Mouse (Mus musculus) urinary bladder, postnatal 25 days (tissue): ENCODE results near the gene Ddhd1.

Source experiments
- DNase-seq: peaks from one replicate; pipeline ENCODE4 v3.0.0; 2022; ENCODE audit warnings: low spot score

Gene Ddhd1

GRCm38 (mm10) chr14:45644786-45645185, 13.2 kb downstream of the Ddhd1 start:
- DNase-seq = no peak

GRCm38 (mm10) chr14:45644202-45644601, 13.7 kb downstream of the Ddhd1 start:
- DNase-seq = no peak

DNA sequence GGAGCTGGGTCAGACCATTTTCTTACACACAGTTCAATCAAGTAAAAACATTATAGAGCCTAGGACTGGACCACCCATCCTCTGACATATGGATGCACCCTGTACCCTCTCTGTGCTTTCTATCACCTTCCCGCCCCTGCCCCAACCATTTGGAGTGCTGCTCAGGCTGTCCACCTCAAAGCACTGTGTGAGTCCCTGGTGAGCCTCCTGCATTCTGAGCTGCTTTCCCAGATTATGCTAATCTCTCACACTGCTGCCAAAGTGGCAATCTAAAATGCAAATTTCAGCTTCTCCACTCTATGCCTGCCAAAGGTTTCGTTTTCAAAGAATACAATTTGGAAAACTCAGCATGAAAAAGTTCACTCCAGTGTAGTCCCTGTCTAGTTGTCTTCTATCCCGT, 14.5 kb downstream of the Ddhd1 start:
- no peak for DNase-seq

DNA sequence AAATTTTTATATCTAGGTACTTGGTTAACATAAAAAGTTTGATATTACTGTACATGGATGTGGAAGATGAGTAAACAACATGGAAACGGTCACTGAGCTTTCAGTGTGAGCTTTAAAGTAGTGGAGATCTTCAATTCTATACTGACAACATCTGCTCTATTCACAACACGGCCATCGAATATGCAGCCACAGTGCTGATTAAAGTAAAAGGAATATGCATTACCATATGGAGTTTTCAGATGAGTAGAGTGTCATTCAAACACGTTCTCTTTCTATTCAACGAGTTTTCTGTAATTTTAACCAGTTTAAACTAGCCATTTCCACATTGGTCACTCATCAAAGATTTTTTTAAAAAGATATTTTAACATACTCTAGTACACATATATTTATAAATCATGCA, 15.1 kb downstream of the Ddhd1 start:
- no peak for DNase-seq

GRCm38 (mm10) chr14:45642217-45642616, 15.7 kb downstream of the Ddhd1 start:
- DNase-seq = no peak

- no peak for DNase-seq
Measured at GRCm38 (mm10) chr14:45638717-45639116, 19.2 kb downstream of the Ddhd1 start.

GRCm38 (mm10) chr14:45635496-45635895, 22.4 kb downstream of the Ddhd1 start:
- DNase-seq = no peak

GRCm38 (mm10) chr14:45632756-45633537, 25.0 kb downstream of the Ddhd1 start:
- no peak for DNase-seq

DNA sequence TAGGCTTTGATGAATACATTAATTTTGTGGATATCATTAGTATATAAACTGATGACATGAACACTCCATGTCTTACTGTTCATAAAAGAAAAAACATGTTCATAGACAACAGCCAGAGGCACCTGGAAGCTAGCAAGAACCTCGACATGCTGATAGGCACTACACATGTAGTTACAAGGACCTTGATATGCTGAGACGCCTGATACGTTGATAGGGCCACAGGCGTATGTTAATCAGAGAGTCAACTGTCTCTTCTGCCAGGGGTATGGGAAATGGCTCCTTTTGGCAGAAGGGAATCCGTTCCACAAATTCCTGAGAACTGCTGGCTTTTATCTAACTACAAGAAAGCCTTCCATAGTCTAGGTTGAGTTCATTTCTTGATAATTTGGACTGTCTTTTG, 27.4 kb downstream of the Ddhd1 start:
- DNase-seq = no peak

DNA sequence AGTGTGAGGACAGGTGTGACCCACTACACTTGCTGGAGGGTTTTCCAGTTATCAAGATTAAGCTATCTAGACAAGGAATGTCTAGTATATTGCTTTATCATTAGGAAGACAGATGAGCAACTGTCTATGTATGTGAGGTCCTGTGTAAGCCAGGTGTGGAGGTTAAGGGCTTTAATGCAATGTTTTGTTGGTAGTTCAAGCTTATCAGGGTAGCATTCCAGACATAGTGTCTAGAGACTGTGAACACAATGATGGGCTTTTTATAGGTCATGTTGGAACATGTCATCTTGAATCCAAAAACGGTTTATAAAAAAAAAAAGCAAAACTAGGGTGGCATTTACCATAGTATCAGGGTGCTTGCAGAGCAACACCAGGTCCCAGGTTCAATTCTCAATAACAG, 28.0 kb downstream of the Ddhd1 start:
- no peak for DNase-seq

- DNase-seq = no peak
Measured at GRCm38 (mm10) chr14:45618351-45618750, 39.6 kb downstream of the Ddhd1 start.

DNA sequence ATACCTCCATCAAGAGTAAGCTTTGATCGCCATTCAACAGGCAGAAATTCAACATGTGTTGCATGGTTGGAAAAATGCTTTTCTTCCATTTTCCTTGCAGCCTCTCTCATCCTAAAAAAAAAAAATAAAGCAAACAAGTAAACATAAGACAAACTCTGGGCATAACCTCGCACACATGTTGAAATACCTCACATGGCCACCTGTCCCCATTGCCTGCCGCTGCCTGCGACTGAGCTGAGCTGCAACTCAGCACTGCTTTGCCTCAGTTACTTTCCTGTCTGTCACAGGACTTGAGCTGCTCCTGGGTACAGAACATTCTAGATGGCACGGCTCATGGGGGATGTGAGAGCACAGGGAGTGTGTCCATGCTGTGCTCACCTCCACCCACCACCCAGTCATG, 41.4 kb downstream of the Ddhd1 start:
- no peak for DNase-seq

DNA sequence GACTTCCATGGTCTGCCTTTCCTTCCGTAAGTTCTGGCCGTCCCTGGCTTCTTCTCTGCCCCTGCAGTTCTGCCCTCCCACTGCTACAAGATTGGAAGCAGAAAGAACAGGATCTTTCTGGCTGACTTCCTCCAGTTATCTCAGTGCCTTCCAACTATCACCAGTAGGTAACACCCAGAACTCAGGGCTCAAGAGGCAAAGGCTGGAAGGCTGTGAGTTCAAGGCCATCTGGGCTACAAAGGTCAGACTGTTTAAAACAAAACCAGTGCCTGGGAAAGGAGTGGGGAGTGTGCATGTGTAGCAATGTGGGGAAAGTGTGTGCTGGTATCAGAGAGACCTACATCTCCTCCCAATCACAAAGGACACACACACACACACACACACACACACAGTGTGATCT, 42.2 kb downstream of the Ddhd1 start:
- DNase-seq = no peak

- no peak for DNase-seq
Measured at GRCm38 (mm10) chr14:45614822-45615221, 43.1 kb downstream of the Ddhd1 start.

- DNase-seq = no peak
Measured at GRCm38 (mm10) chr14:45614406-45614805, 43.5 kb downstream of the Ddhd1 start.

- DNase-seq = no peak
Measured at GRCm38 (mm10) chr14:45611654-45612053, 46.3 kb downstream of the Ddhd1 start.

DNA sequence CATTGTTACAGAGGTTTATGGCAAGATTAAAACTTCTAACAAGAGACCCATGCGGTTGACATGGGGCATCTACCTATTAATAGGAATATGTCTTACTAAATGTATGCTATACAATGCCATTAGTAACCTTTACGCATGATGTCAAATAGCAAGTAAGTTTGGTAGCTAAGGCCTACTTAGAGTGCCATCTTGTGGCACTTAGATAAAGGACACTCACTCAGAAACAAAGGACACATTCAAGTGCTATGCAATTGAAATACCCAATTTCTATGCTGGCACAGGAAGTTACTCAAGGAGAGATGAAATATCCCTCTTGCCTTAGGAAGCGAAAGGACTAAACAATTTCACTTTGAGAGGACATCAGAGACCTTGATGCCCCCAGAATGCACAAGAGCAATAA, 55.9 kb downstream of the Ddhd1 start:
- DNase-seq = no peak

- DNase-seq = no peak
Measured at GRCm38 (mm10) chr14:45600587-45600986, 57.4 kb downstream of the Ddhd1 start.

- no peak for DNase-seq
Measured at GRCm38 (mm10) chr14:45597855-45598254, 60.1 kb downstream of the Ddhd1 start.

DNA sequence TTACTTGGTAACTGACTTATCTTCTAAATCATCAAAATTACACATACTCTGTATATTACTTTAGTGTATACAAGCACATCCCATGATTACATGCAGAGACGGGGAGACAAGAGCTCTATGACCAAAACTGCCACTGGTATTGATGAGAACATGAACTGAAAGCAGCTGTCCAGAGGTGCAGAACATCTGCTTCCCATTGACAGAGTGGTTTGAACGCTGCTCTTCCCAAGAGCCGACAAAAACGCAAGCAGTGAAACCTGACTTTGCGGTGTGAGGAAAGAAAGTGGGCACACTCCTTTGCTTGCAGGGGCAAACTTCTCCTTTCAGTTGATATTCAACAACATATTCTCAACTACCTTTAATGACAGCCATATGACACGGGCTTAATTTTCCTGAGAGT, 64.7 kb downstream of the Ddhd1 start:
- no peak for DNase-seq

DNA sequence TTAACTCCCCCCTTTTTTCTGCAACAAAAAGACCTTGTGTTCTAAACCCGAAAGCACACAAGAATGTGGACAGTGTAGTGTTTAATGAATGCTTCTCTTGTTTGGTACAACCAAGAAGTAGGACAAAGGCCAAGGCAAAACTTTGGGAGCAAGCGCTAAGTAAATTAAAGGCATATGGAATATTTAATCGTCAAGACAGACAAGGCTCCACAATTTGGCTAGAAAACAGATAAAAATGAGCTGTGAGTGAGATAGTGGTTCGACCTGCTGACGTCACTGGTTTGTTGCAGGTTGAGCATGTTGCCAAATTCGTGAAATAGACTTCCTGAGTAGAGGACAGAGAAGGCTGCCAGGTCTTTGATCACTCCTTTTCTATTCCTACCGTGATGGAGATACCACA, 69.5 kb downstream of the Ddhd1 start:
- no peak for DNase-seq

DNA sequence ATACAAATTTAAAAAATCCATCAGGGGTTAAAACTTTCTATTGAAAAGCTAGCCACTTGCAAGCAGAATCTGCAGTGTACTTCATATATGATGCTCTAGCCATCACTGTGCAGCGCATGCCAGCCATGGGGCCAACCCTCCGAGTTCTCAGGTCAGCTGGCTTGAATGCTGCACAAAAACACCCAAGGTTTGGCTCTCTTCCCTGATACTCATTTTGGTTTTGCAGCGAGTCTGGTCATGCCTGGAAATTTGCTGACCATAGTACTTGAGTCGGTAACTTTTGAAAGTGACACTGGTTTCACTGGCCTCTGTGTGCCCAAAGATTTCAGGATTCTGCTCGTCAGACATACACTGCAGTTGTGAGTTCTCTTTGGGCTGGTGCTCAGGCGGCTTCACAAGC, 70.4 kb downstream of the Ddhd1 start:
- no peak for DNase-seq

- DNase-seq = no peak
Measured at GRCm38 (mm10) chr14:45583494-45584027, 74.4 kb downstream of the Ddhd1 start.
